Mouse (Mus musculus) neutrophil, adult 5-6 weeks (primary cell): Measurements from ENCODE around the gene Rnf111. TPM values are rescaled to one million over a fixed set of nuclear protein-coding genes. Genes with fewer than 3 reads are reported as not detected.

Experiments
- total RNA-seq: library from RNA; stranded (forward); fragments of 200-1000 nt; gene quantifications from 2 replicates; pipeline ENCODE4 v1.2.3, GENCODE M21; 2017

Gene Rnf111
- total RNA-seq, 1 experiment from 2014 or later, result 131 TPM

Other genes with a start within 250 kb of the Rnf111 start
- 0.49 and 1.2 TPM in 2 replicates for gene Ccnb2, start 82.2 kb downstream of the Rnf111 start, total RNA-seq
- gene Sltm, start 39.0 kb upstream of the Rnf111 start, total RNA-seq, result 155 and 161 TPM in 2 replicates
- gene Gm10642, start 152.5 kb upstream of the Rnf111 start, total RNA-seq, result 1.2 and 1.4 TPM in 2 replicates
- gene Mindy2, start 153.4 kb upstream of the Rnf111 start, total RNA-seq, result 45.1 and 47.7 TPM in 2 replicates
- gene Adam10, start 175.3 kb upstream of the Rnf111 start, total RNA-seq, result 43.8 and 45.3 TPM in 2 replicates